Mouse (Mus musculus) spleen, postnatal 0 days (tissue): ENCODE data around the gene Gm13277. TPM values are rescaled to one million over a fixed set of nuclear protein-coding genes. Genes with fewer than 3 reads are reported as not detected.

Experiments
- polyA plus RNA-seq: library from polyadenylated mRNA; unstranded; fragments of >200 nt; fragmentation: Nextera tagmentation; extraction: Ambion mirVana; gene quantifications from 2 replicates; pipeline ENCODE4 v1.2.1, GENCODE M21; 2015

Gm13277 gene
- polyA plus RNA-seq = not detected in 2 replicates

DNA sequence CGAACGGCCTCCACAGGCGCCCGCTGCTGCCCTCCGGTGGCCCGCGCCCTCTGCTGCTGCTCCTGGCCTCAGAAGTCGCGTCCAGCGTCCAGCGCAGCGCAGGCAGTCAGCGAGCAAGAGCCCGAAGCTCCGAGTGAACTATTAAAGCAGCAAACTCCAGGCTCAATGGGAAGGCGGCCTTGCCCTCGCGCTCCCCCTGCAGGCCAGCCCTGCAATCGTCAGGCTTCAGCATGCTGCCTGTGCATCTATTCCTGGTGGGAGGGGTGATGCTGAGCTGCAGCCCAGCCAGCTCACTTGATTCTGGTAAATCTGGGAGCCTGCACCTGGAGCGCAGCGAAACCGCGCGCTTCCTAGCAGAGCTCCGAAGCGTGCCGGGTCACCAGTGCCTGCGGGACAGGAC is at the start of gene Gm13277:
Gene Gm13277 (plus strand): TSS at position 231 of the 400 bp plus-strand sequence.

DNA sequence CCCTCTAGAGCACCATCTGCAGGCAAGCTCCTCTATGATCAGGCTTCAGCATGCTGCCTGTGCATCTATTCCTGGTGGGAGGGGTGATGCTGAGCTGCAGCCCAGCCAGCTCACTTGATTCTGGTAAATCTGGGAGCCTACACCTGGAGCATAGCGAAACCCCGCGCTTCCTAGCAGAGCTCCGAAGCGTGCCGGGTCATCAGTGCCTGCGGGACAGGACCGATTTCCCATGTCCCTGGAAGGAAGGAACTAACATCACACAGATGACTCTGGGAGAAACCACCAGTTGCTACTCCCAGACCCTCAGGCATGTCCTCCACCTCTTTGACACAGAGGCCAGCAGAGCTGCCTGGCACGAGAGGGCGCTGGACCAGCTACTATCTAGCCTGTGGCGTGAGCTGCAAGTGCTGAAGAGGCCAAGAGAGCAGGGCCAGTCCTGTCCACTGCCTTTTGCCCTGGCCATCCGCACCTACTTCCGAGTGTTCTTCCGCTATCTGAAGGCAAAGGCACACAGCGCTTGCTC is 33.6 kb upstream of the Gm13277 start, which contains the start of gene Gm13271:
Gene Gm13271 (plus strand): TSS at position 51 of the 523 bp plus-strand sequence.

DNA sequence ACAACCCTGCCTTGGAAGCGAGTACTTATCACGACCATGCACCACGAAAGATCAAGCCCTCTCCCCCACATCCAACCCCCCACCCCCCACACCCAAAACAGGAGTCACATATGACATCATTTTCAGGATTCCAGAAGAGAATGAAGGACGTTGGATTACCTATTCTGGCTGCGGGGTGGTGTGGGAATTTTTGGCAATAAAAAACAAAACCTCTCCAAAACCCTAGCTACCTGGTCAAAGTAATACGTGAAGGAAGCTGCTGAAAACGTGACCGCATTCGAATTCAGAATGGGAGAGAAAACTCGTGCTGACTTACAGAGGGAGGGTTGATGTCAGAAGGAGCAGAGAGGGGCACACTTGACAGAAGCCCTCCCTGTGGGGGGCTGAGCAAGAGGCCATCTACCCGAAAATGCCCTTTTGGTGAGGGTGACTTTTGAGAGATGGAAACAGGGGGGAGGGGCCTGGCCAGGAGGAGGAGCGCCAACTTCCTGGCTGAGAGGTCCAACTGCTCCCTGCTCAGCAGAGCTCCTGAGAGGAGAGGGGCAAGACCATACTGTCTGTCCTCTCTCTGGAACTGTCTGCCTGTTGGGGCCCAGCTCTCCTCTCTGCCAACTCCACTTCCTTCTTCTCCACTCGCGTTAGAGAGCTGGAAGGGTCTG is 28.7 kb upstream of the Gm13277 start, which contains the start of gene Gm13283:
Gene Gm13283 (plus strand): TSS at position 510 of the 659 bp plus-strand sequence.

DNA sequence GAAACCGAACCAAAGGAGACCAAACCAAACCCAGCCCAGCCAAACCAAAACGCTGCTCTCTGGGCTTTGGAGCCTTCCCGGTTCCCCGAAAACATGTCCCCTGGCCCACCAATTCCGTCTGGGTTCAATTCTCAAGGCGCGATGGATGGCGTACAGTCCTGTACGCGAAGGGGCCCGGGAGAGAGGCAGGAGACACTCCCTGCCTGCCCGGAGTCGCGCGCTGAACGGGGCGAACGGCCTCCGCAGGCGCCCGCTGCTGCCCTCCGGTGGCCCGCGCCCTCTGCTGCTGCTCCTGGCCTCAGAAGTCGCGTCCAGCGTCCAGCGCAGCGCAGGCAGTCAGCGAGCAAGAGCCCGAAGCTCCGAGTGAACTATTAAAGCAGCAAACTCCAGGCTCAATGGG is 14.9 kb upstream of the Gm13277 start, which contains the start of gene Gm13290:
Gene Gm13290 (plus strand): TSS at position 301 of the 400 bp plus-strand sequence.

DNA sequence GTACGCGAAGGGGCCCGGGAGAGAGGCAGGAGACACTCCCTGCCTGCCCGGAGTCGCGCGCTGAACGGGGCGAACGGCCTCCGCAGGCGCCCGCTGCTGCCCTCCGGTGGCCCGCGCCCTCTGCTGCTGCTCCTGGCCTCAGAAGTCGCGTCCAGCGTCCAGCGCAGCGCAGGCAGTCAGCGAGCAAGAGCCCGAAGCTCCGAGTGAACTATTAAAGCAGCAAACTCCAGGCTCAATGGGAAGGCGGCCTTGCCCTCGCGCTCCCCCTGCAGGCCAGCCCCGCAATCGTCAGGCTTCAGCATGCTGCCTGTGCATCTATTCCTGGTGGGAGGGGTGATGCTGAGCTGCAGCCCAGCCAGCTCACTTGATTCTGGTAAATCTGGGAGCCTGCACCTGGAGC is 11.8 kb upstream of the Gm13277 start, which contains the start of gene Gm13289:
Gene Gm13289 (plus strand): TSS at position 301 of the 400 bp plus-strand sequence.

DNA sequence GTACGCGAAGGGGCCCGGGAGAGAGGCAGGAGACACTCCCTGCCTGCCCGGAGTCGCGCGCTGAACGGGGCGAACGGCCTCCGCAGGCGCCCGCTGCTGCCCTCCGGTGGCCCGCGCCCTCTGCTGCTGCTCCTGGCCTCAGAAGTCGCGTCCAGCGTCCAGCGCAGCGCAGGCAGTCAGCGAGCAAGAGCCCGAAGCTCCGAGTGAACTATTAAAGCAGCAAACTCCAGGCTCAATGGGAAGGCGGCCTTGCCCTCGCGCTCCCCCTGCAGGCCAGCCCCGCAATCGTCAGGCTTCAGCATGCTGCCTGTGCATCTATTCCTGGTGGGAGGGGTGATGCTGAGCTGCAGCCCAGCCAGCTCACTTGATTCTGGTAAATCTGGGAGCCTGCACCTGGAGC is 8.9 kb upstream of the Gm13277 start, which contains the start of gene Gm13272:
Gene Gm13272 (plus strand): TSS at position 301 of the 400 bp plus-strand sequence.

DNA sequence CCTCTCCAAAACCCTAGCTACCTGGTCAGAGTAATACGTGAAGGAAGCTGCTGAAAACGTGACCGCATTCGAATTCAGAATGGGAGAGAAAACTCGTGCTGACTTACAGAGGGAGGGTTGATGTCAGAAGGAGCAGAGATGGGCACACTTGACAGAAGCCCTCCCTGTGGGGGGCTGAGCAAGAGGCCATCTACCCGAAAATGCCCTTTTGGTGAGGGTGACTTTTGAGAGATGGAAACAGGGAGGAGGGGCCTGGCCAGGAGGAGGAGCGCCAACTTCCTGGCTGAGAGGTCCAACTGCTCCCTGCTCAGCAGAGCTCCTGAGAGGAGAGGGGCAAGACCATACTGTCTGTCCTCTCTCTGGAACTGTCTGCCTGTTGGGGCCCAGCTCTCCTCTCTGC is 6.6 kb upstream of the Gm13277 start, which contains the start of gene Ifnz:
Gene Ifnz (plus strand): TSS at position 301 of the 400 bp plus-strand sequence.

DNA sequence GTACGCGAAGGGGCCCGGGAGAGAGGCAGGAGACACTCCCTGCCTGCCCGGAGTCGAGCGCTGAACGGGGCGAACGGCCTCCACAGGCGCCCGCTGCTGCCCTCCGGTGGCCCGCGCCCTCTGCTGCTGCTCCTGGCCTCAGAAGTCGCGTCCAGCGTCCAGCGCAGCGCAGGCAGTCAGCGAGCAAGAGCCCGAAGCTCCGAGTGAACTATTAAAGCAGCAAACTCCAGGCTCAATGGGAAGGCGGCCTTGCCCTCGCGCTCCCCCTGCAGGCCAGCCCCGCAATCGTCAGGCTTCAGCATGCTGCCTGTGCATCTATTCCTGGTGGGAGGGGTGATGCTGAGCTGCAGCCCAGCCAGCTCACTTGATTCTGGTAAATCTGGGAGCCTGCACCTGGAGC is 3.0 kb upstream of the Gm13277 start, which contains the start of gene Gm13276:
Gene Gm13276 (plus strand): TSS at position 301 of the 400 bp plus-strand sequence.

DNA sequence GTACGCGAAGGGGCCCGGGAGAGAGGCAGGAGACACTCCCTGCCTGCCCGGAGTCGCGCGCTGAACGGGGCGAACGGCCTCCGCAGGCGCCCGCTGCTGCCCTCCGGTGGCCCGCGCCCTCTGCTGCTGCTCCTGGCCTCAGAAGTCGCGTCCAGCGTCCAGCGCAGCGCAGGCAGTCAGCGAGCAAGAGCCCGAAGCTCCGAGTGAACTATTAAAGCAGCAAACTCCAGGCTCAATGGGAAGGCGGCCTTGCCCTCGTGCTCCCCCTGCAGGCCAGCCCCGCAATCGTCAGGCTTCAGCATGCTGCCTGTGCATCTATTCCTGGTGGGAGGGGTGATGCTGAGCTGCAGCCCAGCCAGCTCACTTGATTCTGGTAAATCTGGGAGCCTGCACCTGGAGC is 2.8 kb downstream of the Gm13277 start, which contains the start of gene Gm13278:
Gene Gm13278 (plus strand): TSS at position 301 of the 400 bp plus-strand sequence.

DNA sequence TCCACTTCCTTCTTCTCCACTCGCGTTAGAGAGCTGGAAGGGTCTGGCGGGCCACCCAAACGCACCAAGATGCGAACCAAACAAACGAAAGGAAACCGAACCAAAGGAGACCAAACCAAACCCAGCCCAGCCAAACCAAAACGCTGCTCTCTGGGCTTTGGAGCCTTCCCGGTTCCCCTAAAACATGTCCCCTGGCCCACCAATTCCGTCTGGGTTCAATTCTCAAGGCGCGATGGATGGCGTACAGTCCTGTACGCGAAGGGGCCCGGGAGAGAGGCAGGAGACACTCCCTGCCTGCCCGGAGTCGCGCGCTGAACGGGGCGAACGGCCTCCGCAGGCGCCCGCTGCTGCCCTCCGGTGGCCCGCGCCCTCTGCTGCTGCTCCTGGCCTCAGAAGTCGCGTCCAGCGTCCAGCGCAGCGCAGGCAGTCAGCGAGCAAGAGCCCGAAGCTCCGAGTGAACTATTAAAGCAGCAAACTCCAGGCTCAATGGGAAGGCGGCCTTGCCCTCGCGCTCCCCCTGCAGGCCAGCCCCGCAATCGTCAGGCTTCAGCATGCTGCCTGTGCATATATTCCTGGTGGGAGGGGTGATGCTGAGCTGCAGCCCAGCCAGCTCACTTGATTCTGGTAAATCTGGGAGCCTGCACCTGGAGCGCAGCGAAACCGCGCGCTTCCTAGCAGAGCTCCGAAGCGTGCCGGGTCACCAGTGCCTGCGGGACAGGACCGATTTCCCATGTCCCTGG is 5.7 kb downstream of the Gm13277 start, which contains the start of gene Gm13275:
Gene Gm13275 (plus strand): TSS at position 552 of the 740 bp plus-strand sequence.

DNA sequence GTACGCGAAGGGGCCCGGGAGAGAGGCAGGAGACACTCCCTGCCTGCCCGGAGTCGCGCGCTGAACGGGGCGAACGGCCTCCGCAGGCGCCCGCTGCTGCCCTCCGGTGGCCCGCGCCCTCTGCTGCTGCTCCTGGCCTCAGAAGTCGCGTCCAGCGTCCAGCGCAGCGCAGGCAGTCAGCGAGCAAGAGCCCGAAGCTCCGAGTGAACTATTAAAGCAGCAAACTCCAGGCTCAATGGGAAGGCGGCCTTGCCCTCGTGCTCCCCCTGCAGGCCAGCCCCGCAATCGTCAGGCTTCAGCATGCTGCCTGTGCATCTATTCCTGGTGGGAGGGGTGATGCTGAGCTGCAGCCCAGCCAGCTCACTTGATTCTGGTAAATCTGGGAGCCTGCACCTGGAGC is 8.7 kb downstream of the Gm13277 start, which contains the start of gene Gm13279:
Gene Gm13279 (plus strand): TSS at position 301 of the 400 bp plus-strand sequence.

DNA sequence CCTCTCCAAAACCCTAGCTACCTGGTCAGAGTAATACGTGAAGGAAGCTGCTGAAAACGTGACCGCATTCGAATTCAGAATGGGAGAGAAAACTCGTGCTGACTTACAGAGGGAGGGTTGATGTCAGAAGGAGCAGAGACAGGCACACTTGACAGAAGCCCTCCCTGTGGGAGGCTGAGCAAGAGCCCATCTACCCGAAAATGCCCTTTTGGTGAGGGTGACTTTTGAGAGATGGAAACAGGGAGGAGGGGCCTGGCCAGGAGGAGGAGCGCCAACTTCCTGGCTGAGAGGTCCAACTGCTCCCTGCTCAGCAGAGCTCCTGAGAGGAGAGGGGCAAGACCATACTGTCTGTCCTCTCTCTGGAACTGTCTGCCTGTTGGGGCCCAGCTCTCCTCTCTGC is 10.9 kb downstream of the Gm13277 start, which contains the start of gene Gm13285:
Gene Gm13285 (plus strand): TSS at position 301 of the 400 bp plus-strand sequence.

DNA sequence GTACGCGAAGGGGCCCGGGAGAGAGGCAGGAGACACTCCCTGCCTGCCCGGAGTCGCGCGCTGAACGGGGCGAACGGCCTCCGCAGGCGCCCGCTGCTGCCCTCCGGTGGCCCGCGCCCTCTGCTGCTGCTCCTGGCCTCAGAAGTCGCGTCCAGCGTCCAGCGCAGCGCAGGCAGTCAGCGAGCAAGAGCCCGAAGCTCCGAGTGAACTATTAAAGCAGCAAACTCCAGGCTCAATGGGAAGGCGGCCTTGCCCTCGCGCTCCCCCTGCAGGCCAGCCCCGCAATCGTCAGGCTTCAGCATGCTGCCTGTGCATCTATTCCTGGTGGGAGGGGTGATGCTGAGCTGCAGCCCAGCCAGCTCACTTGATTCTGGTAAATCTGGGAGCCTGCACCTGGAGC is 14.5 kb downstream of the Gm13277 start, which contains the start of gene Gm13287:
Gene Gm13287 (plus strand): TSS at position 301 of the 400 bp plus-strand sequence.

DNA sequence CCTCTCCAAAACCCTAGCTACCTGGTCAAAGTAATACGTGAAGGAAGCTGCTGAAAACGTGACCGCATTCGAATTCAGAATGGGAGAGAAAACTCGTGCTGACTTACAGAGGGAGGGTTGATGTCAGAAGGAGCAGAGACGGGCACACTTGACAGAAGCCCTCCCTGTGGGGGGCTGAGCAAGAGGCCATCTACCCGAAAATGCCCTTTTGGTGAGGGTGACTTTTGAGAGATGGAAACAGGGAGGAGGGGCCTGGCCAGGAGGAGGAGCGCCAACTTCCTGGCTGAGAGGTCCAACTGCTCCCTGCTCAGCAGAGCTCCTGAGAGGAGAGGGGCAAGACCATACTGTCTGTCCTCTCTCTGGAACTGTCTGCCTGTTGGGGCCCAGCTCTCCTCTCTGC is 16.8 kb downstream of the Gm13277 start, which contains the start of gene Gm13288:
Gene Gm13288 (plus strand): TSS at position 301 of the 400 bp plus-strand sequence.

DNA sequence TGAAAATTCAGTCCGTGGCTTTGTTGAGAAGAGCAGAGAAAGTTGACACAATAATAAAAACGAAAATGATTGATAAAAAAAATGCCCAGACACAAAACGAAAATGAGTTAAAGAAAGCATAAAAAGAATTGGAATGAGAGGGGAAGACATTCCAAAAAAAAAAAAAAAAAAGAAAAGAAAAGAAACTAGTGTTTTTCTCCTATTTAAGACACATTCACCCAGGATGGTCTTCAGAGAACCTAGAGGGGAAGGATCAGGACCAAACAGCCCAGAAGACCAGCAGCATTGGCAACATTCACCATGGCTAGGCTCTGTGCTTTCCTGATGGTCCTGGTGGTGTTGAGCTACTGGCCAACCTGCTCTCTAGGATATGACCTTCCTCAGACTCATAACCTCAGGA is 27.5 kb downstream of the Gm13277 start, which contains the start of gene Ifna7:
Gene Ifna7 (plus strand): TSS at position 301 of the 400 bp plus-strand sequence.

DNA sequence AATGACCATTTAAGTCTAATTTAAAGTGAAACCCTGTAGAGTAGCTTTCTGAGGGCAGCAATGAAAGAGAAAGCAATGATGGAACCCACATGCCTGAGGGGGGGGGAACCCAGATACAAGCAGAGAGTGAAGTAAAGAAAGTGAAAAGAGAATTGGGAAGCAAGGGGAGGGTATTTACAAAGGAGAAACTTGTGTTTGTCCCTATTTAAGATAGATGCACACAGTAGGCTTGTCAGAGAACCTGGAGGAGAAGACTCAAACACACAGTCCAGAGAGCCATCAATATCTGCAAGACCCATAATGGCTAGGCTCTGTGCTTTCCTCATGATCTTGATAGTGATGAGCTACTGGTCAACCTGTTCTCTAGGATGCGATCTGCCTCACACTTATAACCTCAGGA is 31.2 kb downstream of the Gm13277 start, which contains the start of gene Ifna11:
Gene Ifna11 (plus strand): TSS at position 301 of the 400 bp plus-strand sequence.

DNA sequence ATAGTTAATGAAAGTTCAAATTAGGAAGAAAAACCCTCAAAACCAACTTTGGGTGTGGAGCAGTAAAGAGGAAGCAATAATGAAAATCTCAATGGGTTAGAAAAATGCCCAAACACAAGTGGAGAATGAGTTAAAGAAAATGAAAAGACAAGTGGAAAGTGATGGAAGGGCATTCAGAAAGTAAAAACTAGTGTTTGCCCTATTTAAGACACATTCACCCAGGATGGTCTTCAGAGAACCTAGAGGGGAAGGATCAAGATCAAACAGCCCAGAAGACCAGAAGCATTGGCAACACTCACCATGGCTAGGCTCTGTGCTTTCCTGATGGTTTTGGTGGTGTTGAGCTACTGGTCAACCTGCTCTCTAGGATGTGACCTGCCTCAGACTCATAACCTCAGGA is 38.7 kb downstream of the Gm13277 start, which contains the start of gene Ifna6:
Gene Ifna6 (plus strand): TSS at position 301 of the 400 bp plus-strand sequence.

DNA sequence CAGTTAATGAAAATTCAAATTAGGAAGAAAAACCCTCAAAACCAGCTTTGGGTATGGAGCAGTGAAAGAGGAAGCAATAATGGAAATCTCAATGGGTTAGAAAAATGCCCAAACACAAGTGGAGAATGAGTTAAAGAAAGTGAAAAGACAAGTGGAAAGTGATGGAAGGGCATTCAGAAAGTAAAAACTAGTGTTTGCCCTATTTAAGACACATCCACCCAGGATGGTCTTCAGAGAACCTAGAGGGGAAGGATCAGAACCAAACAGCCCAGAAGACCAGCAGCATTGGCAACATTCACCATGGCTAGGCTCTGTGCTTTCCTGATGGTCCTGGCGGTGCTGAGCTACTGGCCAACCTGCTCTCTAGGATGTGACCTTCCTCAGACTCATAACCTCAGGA is 46.8 kb downstream of the Gm13277 start, which contains the start of gene Ifna5:
Gene Ifna5 (plus strand): TSS at position 301 of the 400 bp plus-strand sequence.

